Mouse (Mus musculus) neural tube, embryonic 11.5 days (tissue): ENCODE results near the gene Dcp1a. TPM values are rescaled to one million over a fixed set of nuclear protein-coding genes. Genes with fewer than 3 reads are reported as not detected.

Experiments
- ATAC-seq: fragments of 200-750 bp; cut with Nextera tagmentation; 2 replicates; pipeline ENCODE4 v1.8.0; 2017; ENCODE audit warnings: moderate number of reproducible peaks, mild to moderate bottlenecking, moderate TSS enrichment, moderate library complexity; ENCODE audit not compliant: insufficient read depth, low FRiP score, low TSS enrichment
- DNase-seq: peaks from one replicate; pipeline ENCODE4 v3.0.0-alpha.2; 2015; ENCODE audit warnings: low spot score
- H3K27ac ChIP-seq: fragments of 300-500 bp; sonication (generic); 2 replicates; pipeline ENCODE4 v1.5.1; 2014; ENCODE audit warnings: low read depth, mild to moderate bottlenecking, low read length
- H3K27me3 ChIP-seq: fragments of 300-500 bp; sonication (generic); 2 replicates; pipeline ENCODE4 v1.6.1; 2014; ENCODE audit warnings: mild to moderate bottlenecking, low read length, mixed read lengths; ENCODE audit not compliant: control insufficient read depth, insufficient read depth
- H3K36me3 ChIP-seq: fragments of 300-500 bp; sonication (generic); 2 replicates; pipeline ENCODE4 v1.6.1; 2014; ENCODE audit warnings: mild to moderate bottlenecking, low read length, moderate library complexity, mixed read lengths; ENCODE audit not compliant: control insufficient read depth, insufficient read depth
- H3K4me1 ChIP-seq: fragments of 300-500 bp; sonication (generic); 2 replicates; pipeline ENCODE4 v1.6.1; 2014; ENCODE audit warnings: low read length, mixed read lengths; ENCODE audit not compliant: control insufficient read depth, insufficient read depth
- H3K4me2 ChIP-seq: fragments of 300-500 bp; sonication (generic); 2 replicates; pipeline ENCODE4 v1.6.1; 2014; ENCODE audit warnings: low read depth, mild to moderate bottlenecking, moderate library complexity
- H3K4me3 ChIP-seq: fragments of 300-500 bp; sonication (generic); 2 replicates; pipeline ENCODE4 v1.5.1; 2014; ENCODE audit warnings: low read depth, low read length
- H3K9ac ChIP-seq: fragments of 300-500 bp; sonication (generic); 2 replicates; pipeline ENCODE4 v1.6.1; 2014; ENCODE audit warnings: mild to moderate bottlenecking, low read length
- H3K9me3 ChIP-seq: fragments of 300-500 bp; sonication (generic); 2 replicates; pipeline ENCODE4 v1.6.1; 2016; ENCODE audit warnings: low read length; ENCODE audit not compliant: control insufficient read depth
- WGBS: fragments of 180-500 bp; shearing (Covaris S2); extraction: QIAGEN DNeasy Blood & Tissue Kit; methylation state at CpG from one replicate; pipeline ENCODE4 v1.1.7; 2014; 5-methylcytosine and 5-hydroxymethylcytosine counted together
- polyA plus RNA-seq: library from polyadenylated mRNA; unstranded; fragments of >200 nt; fragmentation: Nextera tagmentation; extraction: Ambion mirVana; gene quantifications from 2 replicates; pipeline ENCODE4 v1.2.1, GENCODE M21; 2014

The Dcp1a gene
- polyA plus RNA-seq, 1 experiment from 2014 or later, result 35.0 TPM

- Histone ChIP-seq H3K9ac (no peak overlapping the region), H3K4me2 (no peak overlapping the region), H3K4me3 (no peak overlapping the region), H3K36me3 (peaks cover 16% of the 10 kb centered on the region), H3K27me3 (no peaks in the 10 kb centered on the region), H3K4me1 (no peaks in the 10 kb centered on the region), H3K9me3 (no peaks in the 10 kb centered on the region), H3K27ac (no peak overlapping the region)
- DNase-seq (no peak), ATAC-seq (no peak)
- 93% methylated on average over 13 of the region's 13 CpGs for WGBS
Measured at GRCm38 (mm10) chr14:30560803-30561389, 81.6 kb downstream of the Dcp1a start.

- peaks cover 16% of the 10 kb centered on the region for H3K36me3 ChIP-seq
- 91% methylated on average over 14 of the region's 14 CpGs for WGBS
- ATAC-seq, result no peak
Measured at GRCm38 (mm10) chr14:30561470-30562187, 82.3 kb downstream of the Dcp1a start.

GRCm38 (mm10) chr14:30562343-30562742 is 83.0 kb downstream of the Dcp1a start:
- Histone ChIP-seq H3K4me3 (no peak overlapping the region), H3K9me3 (no peaks in the 10 kb centered on the region), H3K36me3 (peaks cover 19% of the 10 kb centered on the region), H3K4me2 (no peak overlapping the region), H3K27me3 (no peaks in the 10 kb centered on the region), H3K4me1 (no peaks in the 10 kb centered on the region), H3K27ac (no peak overlapping the region), H3K9ac (no peak overlapping the region)
- no peak for DNase-seq
- ATAC-seq, result no peak

More at GRCm38 (mm10) chr14:30561470-30562187, 82.3 kb downstream of the Dcp1a start:
- Histone ChIP-seq H3K4me3 (no peak overlapping the region), H3K9ac (no peak overlapping the region), H3K4me1 (no peaks in the 10 kb centered on the region), H3K4me2 (no peak overlapping the region), H3K27me3 (no peaks in the 10 kb centered on the region), H3K9me3 (no peaks in the 10 kb centered on the region), H3K27ac (no peak overlapping the region)
- no peak for DNase-seq

- H3K4me3 ChIP-seq, result no peak overlapping the region
- no peaks in the 10 kb centered on the region for H3K4me1 ChIP-seq
- H3K27me3 ChIP-seq, result no peaks in the 10 kb centered on the region
- H3K36me3 ChIP-seq, result peaks cover 29% of the 10 kb centered on the region
- no peaks in the 10 kb centered on the region for H3K9me3 ChIP-seq
- no peak overlapping the region for H3K4me2 ChIP-seq
- H3K9ac ChIP-seq, result no peak overlapping the region
- ATAC-seq, result no peak
- 79% methylated on average over 2 of the region's 2 CpGs for WGBS
- no peak overlapping the region for H3K27ac ChIP-seq
- DNase-seq, result no peak
Measured at GRCm38 (mm10) chr14:30564451-30564850, 85.1 kb downstream of the Dcp1a start.

GRCm38 (mm10) chr14:30566317-30566716 is 87.0 kb downstream of the Dcp1a start:
- WGBS, result 96% methylated on average over 6 of the region's 6 CpGs
- Histone ChIP-seq H3K27me3 (no peaks in the 10 kb centered on the region), H3K9me3 (no peaks in the 10 kb centered on the region), H3K27ac (no peak overlapping the region), H3K4me2 (no peak overlapping the region), H3K4me3 (no peak overlapping the region), H3K9ac (no peak overlapping the region), H3K4me1 (no peaks in the 10 kb centered on the region), H3K36me3 (peaks cover 31% of the 10 kb centered on the region)
- DNase-seq (no peak), ATAC-seq (no peak)

- H3K4me1 ChIP-seq, result no peaks in the 10 kb centered on the region
- DNase-seq (no peak), ATAC-seq (no peak)
- H3K4me2 ChIP-seq, result no peak overlapping the region
- no peaks in the 10 kb centered on the region for H3K27me3 ChIP-seq
- WGBS, result 89% methylated on average over 9 of the region's 9 CpGs
- H3K36me3 ChIP-seq, result peaks cover 33% of the 10 kb centered on the region
- no peaks in the 10 kb centered on the region for H3K9me3 ChIP-seq
- no peak overlapping the region for H3K4me3 ChIP-seq
- no peak overlapping the region for H3K9ac ChIP-seq
- H3K27ac ChIP-seq, result no peak overlapping the region
Measured at GRCm38 (mm10) chr14:30568016-30568415, 88.7 kb downstream of the Dcp1a start.

GRCm38 (mm10) chr14:30570303-30570702 is 91.0 kb downstream of the Dcp1a start:
- no peak overlapping the region for H3K4me3 ChIP-seq
- 95% methylated on average over 9 of the region's 9 CpGs for WGBS
- H3K27ac ChIP-seq, result no peak overlapping the region
- no peaks in the 10 kb centered on the region for H3K27me3 ChIP-seq
- ATAC-seq (no peak), DNase-seq (no peak)
- peaks cover 30% of the 10 kb centered on the region for H3K36me3 ChIP-seq
- H3K4me2 ChIP-seq, result no peak overlapping the region
- H3K4me1 ChIP-seq, result no peaks in the 10 kb centered on the region
- no peaks in the 10 kb centered on the region for H3K9me3 ChIP-seq
- no peak overlapping the region for H3K9ac ChIP-seq

- H3K4me2 ChIP-seq, result no peak overlapping the region
- no peak overlapping the region for H3K27ac ChIP-seq
- H3K4me1 ChIP-seq, result no peaks in the 10 kb centered on the region
- H3K9ac ChIP-seq, result no peak overlapping the region
- H3K4me3 ChIP-seq, result no peak overlapping the region
- H3K27me3 ChIP-seq, result no peaks in the 10 kb centered on the region
- no peak for DNase-seq
- peaks cover 23% of the 10 kb centered on the region for H3K36me3 ChIP-seq
- no peaks in the 10 kb centered on the region for H3K9me3 ChIP-seq
- WGBS, result 90% methylated on average over 10 of the region's 10 CpGs
- ATAC-seq, result no peak
Measured at GRCm38 (mm10) chr14:30572253-30572652, 92.9 kb downstream of the Dcp1a start.

- no peaks in the 10 kb centered on the region for H3K27me3 ChIP-seq
- no peak overlapping the region for H3K27ac ChIP-seq
- H3K4me2 ChIP-seq, result no peak overlapping the region
- H3K9ac ChIP-seq, result no peak overlapping the region
- peaks cover 18% of the 10 kb centered on the region for H3K36me3 ChIP-seq
- no peaks in the 10 kb centered on the region for H3K9me3 ChIP-seq
- 87% methylated on average over 8 of the region's 8 CpGs for WGBS
- no peaks in the 10 kb centered on the region for H3K4me1 ChIP-seq
- ATAC-seq, result no peak
- H3K4me3 ChIP-seq, result no peak overlapping the region
- DNase-seq, result no peak
Measured at GRCm38 (mm10) chr14:30573235-30573634, 93.9 kb downstream of the Dcp1a start.
